Mouse (Mus musculus) cerebellum, adult 11-12 months (tissue): Measurements from ENCODE around the gene Kcnj16.

Experiments used
- DNase-seq: peaks from one replicate; pipeline ENCODE4 v3.0.0; 2022

The Kcnj16 gene

GRCm38 (mm10) chr11:110967762-110968135 is at the start of gene Kcnj16:
TSS of gene Kcnj16 (plus strand) at chr11:110968033.
- DNase-seq: no peak

GRCm38 (mm10) chr11:110918808-110919465 is 48.9 kb upstream of the Kcnj16 start:
- no peak for DNase-seq

GRCm38 (mm10) chr11:110935699-110936098 is 32.1 kb upstream of the Kcnj16 start:
- no peak for DNase-seq

GRCm38 (mm10) chr11:110942280-110942679 is 25.6 kb upstream of the Kcnj16 start:
- no peak for DNase-seq

GRCm38 (mm10) chr11:110942695-110943135 is 25.1 kb upstream of the Kcnj16 start:
- no peak for DNase-seq

GRCm38 (mm10) chr11:110956665-110957064 is 11.2 kb upstream of the Kcnj16 start:
- no peak for DNase-seq

GRCm38 (mm10) chr11:110961592-110962021 is 6.2 kb upstream of the Kcnj16 start:
- no peak for DNase-seq

- DNase-seq: no peak
These were observed 643 bp upstream of the Kcnj16 start for GRCm38 (mm10) chr11:110967019-110967761.

GRCm38 (mm10) chr11:110968901-110969300 is 1.1 kb downstream of the Kcnj16 start:
- DNase-seq: no peak

- DNase-seq: no peak
These were observed 17.7 kb downstream of the Kcnj16 start for GRCm38 (mm10) chr11:110985508-110985907.

- DNase-seq: no peak
These were observed 18.1 kb downstream of the Kcnj16 start for GRCm38 (mm10) chr11:110985949-110986348.

GRCm38 (mm10) chr11:110993616-110994015 is 25.8 kb downstream of the Kcnj16 start:
- DNase-seq: no peak

- DNase-seq: peak; percentile 3
These were observed 29.4 kb downstream of the Kcnj16 start for GRCm38 (mm10) chr11:110997211-110997610.

GRCm38 (mm10) chr11:111005103-111005502 is 37.3 kb downstream of the Kcnj16 start:
- DNase-seq: no peak

GRCm38 (mm10) chr11:111009471-111009870 is 41.6 kb downstream of the Kcnj16 start:
- DNase-seq: no peak

GRCm38 (mm10) chr11:111016206-111016605 is 48.4 kb downstream of the Kcnj16 start:
- no peak for DNase-seq

GRCm38 (mm10) chr11:111020211-111020610 is 52.4 kb downstream of the Kcnj16 start:
- no peak for DNase-seq

- no peak for DNase-seq
These were observed 54.9 kb downstream of the Kcnj16 start for GRCm38 (mm10) chr11:111022681-111023281.

- no peak for DNase-seq
These were observed 74.3 kb downstream of the Kcnj16 start for GRCm38 (mm10) chr11:111042175-111042574.

- DNase-seq: no peak
These were observed 75.5 kb downstream of the Kcnj16 start for GRCm38 (mm10) chr11:111043298-111043697.

GRCm38 (mm10) chr11:111054252-111054651 is 86.4 kb downstream of the Kcnj16 start:
- no peak for DNase-seq

GRCm38 (mm10) chr11:111054854-111055822 is 87.3 kb downstream of the Kcnj16 start:
- no peak for DNase-seq

- no peak for DNase-seq
These were observed 88.2 kb downstream of the Kcnj16 start for GRCm38 (mm10) chr11:111056030-111056429.
